Mouse (Mus musculus): Measurements from ENCODE around the gene Prps1l3. TPM values are rescaled to one million over a fixed set of nuclear protein-coding genes. Genes with fewer than 3 reads are reported as not detected.

Gene Prps1l3
- polyA plus RNA-seq (2015; fragmentation: Nextera tagmentation; extraction: Ambion mirVana), result 51.5 and 52.6 TPM in 2 replicates

GRCm38 (mm10) chr12:57230192-57230706, at the start of gene Prps1l3, which contains the start of gene Mipol1:
TSS of gene Prps1l3 (plus strand) at chr12:57230412.
TSS of gene Mipol1 (plus strand) at chr12:57230427.
- Histone ChIP-seq H3K27ac (peak within 1 kb of the TSS; percentile 92), H3K9me3 (no peaks in the 10 kb centered on the region), H3K4me3 (peak within 1 kb of the TSS; percentile 77), H3K27me3 (no peaks in the 10 kb centered on the region), H3K9ac (peak within 1 kb of the TSS; percentile 82), H3K36me3 (peaks cover 5% of the 10 kb centered on the region; the same call in 1 of the 2 replicates), H3K4me2 (peak within 1 kb of the TSS; percentile 50), H3K4me1 (peaks cover 7% of the 10 kb centered on the region; the same call in 1 of the 2 replicates)
- ATAC-seq (ENCODE audit: insufficient number of reproducible peaks, low FRiP score, low TSS enrichment, low read depth), result peak; percentile 94
- under 1% methylated on average over 58 of the region's 58 CpGs for WGBS

- no peak overlapping the region for H3K4me2 ChIP-seq
- peaks cover 5% of the 10 kb centered on the region; the same call in 1 of the 2 replicates for H3K27me3 ChIP-seq
- no peak overlapping the region for H3K4me3 ChIP-seq
- WGBS, result 46% methylated on average over 2 of the region's 2 CpGs
- no peak overlapping the region for H3K27ac ChIP-seq
- H3K9ac ChIP-seq, result no peak overlapping the region
- ATAC-seq (ENCODE audit: insufficient number of reproducible peaks, low FRiP score, low TSS enrichment, low read depth), result no peak
- no peaks in the 10 kb centered on the region for H3K9me3 ChIP-seq
- peaks cover 5% of the 10 kb centered on the region; the same call in 1 of the 2 replicates for H3K4me1 ChIP-seq
- H3K36me3 ChIP-seq, result no peaks in the 10 kb centered on the region
These were observed 45.6 kb upstream of the Prps1l3 start for GRCm38 (mm10) chr12:57184401-57185147.

- H3K9ac ChIP-seq, result no peak overlapping the region
These were observed 44.7 kb upstream of the Prps1l3 start for GRCm38 (mm10) chr12:57185475-57185874.

GRCm38 (mm10) chr12:57186126-57186525, 44.1 kb upstream of the Prps1l3 start:
- no peaks in the 10 kb centered on the region for H3K4me1 ChIP-seq
- ATAC-seq (ENCODE audit: insufficient number of reproducible peaks, low FRiP score, low TSS enrichment, low read depth), result no peak
- H3K4me3 ChIP-seq, result no peak overlapping the region
- H3K9ac ChIP-seq, result no peak overlapping the region
- H3K4me2 ChIP-seq, result no peak overlapping the region
- no peak overlapping the region for H3K27ac ChIP-seq
- H3K27me3 ChIP-seq, result peaks cover 5% of the 10 kb centered on the region; the same call in 1 of the 2 replicates
- WGBS, result 67% methylated on average over 2 of the region's 2 CpGs
- H3K9me3 ChIP-seq, result no peaks in the 10 kb centered on the region
- no peaks in the 10 kb centered on the region for H3K36me3 ChIP-seq

More at GRCm38 (mm10) chr12:57185475-57185874, 44.7 kb upstream of the Prps1l3 start:
- Histone ChIP-seq H3K27ac (no peak overlapping the region), H3K4me3 (no peak overlapping the region), H3K9me3 (no peaks in the 10 kb centered on the region), H3K4me1 (no peaks in the 10 kb centered on the region), H3K27me3 (peaks cover 5% of the 10 kb centered on the region; the same call in 1 of the 2 replicates), H3K4me2 (no peak overlapping the region), H3K36me3 (no peaks in the 10 kb centered on the region)
- WGBS, result 0% methylated on average over 1 of the region's 1 CpGs
- ATAC-seq (ENCODE audit: insufficient number of reproducible peaks, low FRiP score, low TSS enrichment, low read depth), result no peak

- no peak overlapping the region for H3K9ac ChIP-seq
- H3K4me2 ChIP-seq, result no peak overlapping the region
- no peak for ATAC-seq (ENCODE audit: insufficient number of reproducible peaks, low FRiP score, low TSS enrichment, low read depth)
- no peaks in the 10 kb centered on the region for H3K4me1 ChIP-seq
- WGBS, result 87% methylated on average over 4 of the region's 4 CpGs
- H3K4me3 ChIP-seq, result no peak overlapping the region
- H3K27me3 ChIP-seq, result peaks cover 5% of the 10 kb centered on the region; the same call in 1 of the 2 replicates
- no peaks in the 10 kb centered on the region for H3K36me3 ChIP-seq
- H3K9me3 ChIP-seq, result no peaks in the 10 kb centered on the region
- H3K27ac ChIP-seq, result no peak overlapping the region
These were observed 43.2 kb upstream of the Prps1l3 start for GRCm38 (mm10) chr12:57187032-57187431.

GRCm38 (mm10) chr12:57194609-57195008, 35.6 kb upstream of the Prps1l3 start:
- peaks cover 24% of the 10 kb centered on the region for H3K27me3 ChIP-seq
- H3K27ac ChIP-seq, result no peak overlapping the region
- no peaks in the 10 kb centered on the region for H3K36me3 ChIP-seq
- no peak overlapping the region for H3K9ac ChIP-seq
- ATAC-seq (ENCODE audit: insufficient number of reproducible peaks, low FRiP score, low TSS enrichment, low read depth), result no peak
- H3K4me3 ChIP-seq, result no peak overlapping the region
- no peak overlapping the region for H3K4me2 ChIP-seq
- H3K9me3 ChIP-seq, result no peaks in the 10 kb centered on the region
- 33% methylated on average over 3 of the region's 3 CpGs for WGBS
- H3K4me1 ChIP-seq, result peaks cover 9% of the 10 kb centered on the region

- no peak overlapping the region for H3K27ac ChIP-seq
- H3K9me3 ChIP-seq, result no peaks in the 10 kb centered on the region
- no peak overlapping the region for H3K9ac ChIP-seq
- WGBS, result 11% methylated on average over 8 of the region's 8 CpGs
- H3K4me3 ChIP-seq, result peak overlapping the region; percentile 52
- peaks cover 9% of the 10 kb centered on the region for H3K4me1 ChIP-seq
- H3K36me3 ChIP-seq, result no peaks in the 10 kb centered on the region
- no peak for ATAC-seq (ENCODE audit: insufficient number of reproducible peaks, low FRiP score, low TSS enrichment, low read depth)
- H3K27me3 ChIP-seq, result peaks cover 24% of the 10 kb centered on the region
- H3K4me2 ChIP-seq, result peak overlapping the region; percentile 86
These were observed 34.0 kb upstream of the Prps1l3 start for GRCm38 (mm10) chr12:57196286-57196607.

GRCm38 (mm10) chr12:57196608-57197362, 33.4 kb upstream of the Prps1l3 start:
- H3K4me1 ChIP-seq, result peaks cover 9% of the 10 kb centered on the region
- H3K4me3 ChIP-seq, result peak overlapping the region; percentile 52
- peak overlapping the region; percentile 86 for H3K4me2 ChIP-seq
- no peak overlapping the region for H3K27ac ChIP-seq
- peak overlapping the region; percentile 42 for H3K9ac ChIP-seq
- H3K27me3 ChIP-seq, result peaks cover 24% of the 10 kb centered on the region
- ATAC-seq (ENCODE audit: insufficient number of reproducible peaks, low FRiP score, low TSS enrichment, low read depth), result no peak
- no peaks in the 10 kb centered on the region for H3K36me3 ChIP-seq
- no peaks in the 10 kb centered on the region for H3K9me3 ChIP-seq
- 1% methylated on average over 59 of the region's 59 CpGs for WGBS

- Histone ChIP-seq H3K4me1 (peaks cover 9% of the 10 kb centered on the region), H3K27me3 (peaks cover 24% of the 10 kb centered on the region), H3K4me2 (peak within 1 kb of the TSS; percentile 86), H3K4me3 (peak within 1 kb of the TSS; percentile 52), H3K9ac (peak within 1 kb of the TSS; percentile 42), H3K9me3 (no peaks in the 10 kb centered on the region), H3K27ac (no peak within 1 kb of the TSS), H3K36me3 (no peaks in the 10 kb centered on the region)
- 75% methylated on average over 10 of the region's 10 CpGs for WGBS
- ATAC-seq (ENCODE audit: insufficient number of reproducible peaks, low FRiP score, low TSS enrichment, low read depth), result no peak
These were observed 32.7 kb upstream of the Prps1l3 start, which contains the start of gene Slc25a21 for GRCm38 (mm10) chr12:57197363-57198026. TSS of gene Slc25a21 (minus strand) at chr12:57197472.

GRCm38 (mm10) chr12:57198269-57198668, 31.9 kb upstream of the Prps1l3 start:
- Histone ChIP-seq H3K9me3 (no peaks in the 10 kb centered on the region), H3K9ac (no peak overlapping the region), H3K27ac (no peak overlapping the region), H3K4me2 (no peak overlapping the region), H3K4me1 (peaks cover 9% of the 10 kb centered on the region), H3K4me3 (no peak overlapping the region), H3K36me3 (no peaks in the 10 kb centered on the region), H3K27me3 (peaks cover 24% of the 10 kb centered on the region)
- no peak for ATAC-seq (ENCODE audit: insufficient number of reproducible peaks, low FRiP score, low TSS enrichment, low read depth)

- WGBS, result 97% methylated on average over 2 of the region's 2 CpGs
- ATAC-seq (ENCODE audit: insufficient number of reproducible peaks, low FRiP score, low TSS enrichment, low read depth), result no peak
These were observed 30.8 kb upstream of the Prps1l3 start for GRCm38 (mm10) chr12:57199427-57199826.

More at GRCm38 (mm10) chr12:57199427-57199826, 30.8 kb upstream of the Prps1l3 start:
- Histone ChIP-seq H3K9ac (no peak overlapping the region), H3K4me1 (peaks cover 9% of the 10 kb centered on the region), H3K9me3 (no peaks in the 10 kb centered on the region), H3K4me3 (no peak overlapping the region), H3K27ac (no peak overlapping the region), H3K27me3 (peaks cover 23% of the 10 kb centered on the region), H3K4me2 (no peak overlapping the region), H3K36me3 (no peaks in the 10 kb centered on the region)

Data from limb, embryonic 15.5 days (tissue).